Mouse (Mus musculus): ENCODE measurements around the gene Tcf7l2.

DNA sequence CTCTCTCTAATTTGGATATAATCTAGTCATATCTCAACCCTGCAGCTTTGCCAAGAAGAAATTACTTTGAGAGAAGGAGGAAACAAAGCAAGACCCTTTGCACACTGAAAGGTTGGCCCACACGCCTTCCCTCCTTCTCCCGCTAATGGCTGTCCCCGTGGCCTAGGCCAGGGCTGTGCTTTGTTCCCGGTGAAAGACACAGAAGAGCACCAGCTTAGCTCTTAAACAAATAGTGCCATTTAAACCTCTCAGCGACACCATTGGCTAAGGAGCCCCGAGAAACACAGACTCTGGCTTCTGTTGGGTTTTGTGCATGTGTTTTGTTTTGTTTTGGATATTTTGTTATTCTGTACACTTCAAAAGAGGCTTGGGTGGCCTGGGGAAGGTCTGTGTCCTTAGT is 37.5 kb upstream of the Tcf7l2 start:
- no peak for TF ChIP-seq POLR2A (IDR thresholded peaks at IDR 0.05; ENCODE audit: extremely low read depth, insufficient read depth, low read length)
- TF ChIP-seq CTCF (IDR thresholded peaks at IDR 0.05; ENCODE audit: low read depth, low read length) = no peak

Measured in liver, adult 2 months (tissue).